Mouse (Mus musculus) midbrain, embryonic 11.5 days (tissue): ENCODE measurements at regions not wholly inside any gene's neighbourhood (a gene's known extent, or its start where the extent isn't known, plus 50 kb on each side); places are given as distances from the start of the nearest gene placed in this dataset.

Experiments used
- ATAC-seq: fragments of 200-750 bp; cut with Nextera tagmentation; 2 replicates; pipeline ENCODE4 v1.8.0; 2017; ENCODE audit warnings: moderate TSS enrichment, moderate library complexity; ENCODE audit not compliant: low FRiP score
- DNase-seq: peaks from one replicate; pipeline ENCODE4 v3.0.0; 2015; ENCODE audit warnings: low spot score; ENCODE audit errors: missing footprints
- H3K27ac ChIP-seq: fragments of 300-500 bp; sonication (generic); 2 replicates; pipeline ENCODE4 v1.5.1; 2014; ENCODE audit warnings: low read depth, low read length
- H3K27me3 ChIP-seq: fragments of 300-500 bp; sonication (generic); 2 replicates; pipeline ENCODE4 v1.6.1; 2014; ENCODE audit warnings: mild to moderate bottlenecking, low read length, moderate library complexity, mixed read lengths; ENCODE audit not compliant: control insufficient read depth, insufficient read depth
- H3K36me3 ChIP-seq: fragments of 300-500 bp; sonication (generic); 2 replicates; pipeline ENCODE4 v1.6.1; 2014; ENCODE audit warnings: mild to moderate bottlenecking, low read length, moderate library complexity, mixed read lengths; ENCODE audit not compliant: control insufficient read depth, insufficient read depth
- H3K4me1 ChIP-seq: fragments of 300-500 bp; sonication (generic); 2 replicates; pipeline ENCODE4 v1.6.1; 2014; ENCODE audit warnings: low read length; ENCODE audit not compliant: control insufficient read depth, insufficient read depth
- H3K4me2 ChIP-seq: fragments of 300-500 bp; sonication (generic); 2 replicates; pipeline ENCODE4 v1.6.1; 2014; ENCODE audit warnings: mild to moderate bottlenecking, moderate library complexity
- H3K4me3 ChIP-seq: fragments of 300-500 bp; sonication (generic); 2 replicates; pipeline ENCODE4 v1.5.1; 2014; ENCODE audit warnings: low read depth, low read length
- H3K9ac ChIP-seq: fragments of 300-500 bp; sonication (generic); 2 replicates; pipeline ENCODE4 v1.6.1; 2014; ENCODE audit warnings: low read length
- H3K9me3 ChIP-seq: fragments of 300-500 bp; sonication (generic); 2 replicates; pipeline ENCODE4 v1.6.1; 2016; ENCODE audit warnings: low read length; ENCODE audit not compliant: control insufficient read depth
- WGBS: fragments of 180-500 bp; shearing (Covaris S2); extraction: QIAGEN DNeasy Blood & Tissue Kit; methylation state at CpG from one replicate; pipeline ENCODE4 v1.1.7; 2014; 5-methylcytosine and 5-hydroxymethylcytosine counted together

GRCm38 (mm10) chr2:123103530-123103929, 338.5 kb downstream of the Sqor start:
- Histone ChIP-seq H3K4me1 (no peaks in the 10 kb centered on the region), H3K36me3 (no peaks in the 10 kb centered on the region), H3K27ac (no peak overlapping the region), H3K9me3 (no peaks in the 10 kb centered on the region), H3K4me2 (no peak overlapping the region), H3K9ac (no peak overlapping the region), H3K4me3 (no peak overlapping the region), H3K27me3 (no peaks in the 10 kb centered on the region)
- DNase-seq: peak; percentile 75
- 79% methylated on average over 4 of the region's 4 CpGs for WGBS
- ATAC-seq: no peak

- 76% methylated on average over 2 of the region's 2 CpGs for WGBS
- no peaks in the 10 kb centered on the region for H3K27me3 ChIP-seq
- DNase-seq: peak; percentile 62
Measured at GRCm38 (mm10) chr2:123131496-123131895, 366.5 kb downstream of the Sqor start.

GRCm38 (mm10) chr2:123153170-123153569, 388.1 kb downstream of the Sqor start:
- no peak overlapping the region for H3K4me2 ChIP-seq
- no peaks in the 10 kb centered on the region for H3K36me3 ChIP-seq
- H3K4me1 ChIP-seq: no peaks in the 10 kb centered on the region
- H3K9me3 ChIP-seq: no peaks in the 10 kb centered on the region
- H3K27me3 ChIP-seq: no peaks in the 10 kb centered on the region
- no peak for ATAC-seq
- no peak overlapping the region for H3K9ac ChIP-seq
- no peak for DNase-seq
- no peak overlapping the region for H3K27ac ChIP-seq
- no peak overlapping the region for H3K4me3 ChIP-seq

More at GRCm38 (mm10) chr2:123131496-123131895, 366.5 kb downstream of the Sqor start:
- Histone ChIP-seq H3K9ac (no peak overlapping the region), H3K4me3 (no peak overlapping the region), H3K9me3 (no peaks in the 10 kb centered on the region), H3K36me3 (no peaks in the 10 kb centered on the region), H3K27ac (no peak overlapping the region), H3K4me2 (no peak overlapping the region), H3K4me1 (no peaks in the 10 kb centered on the region)
- no peak for ATAC-seq

- DNase-seq (no peak), ATAC-seq (no peak)
- H3K4me1 ChIP-seq: no peaks in the 10 kb centered on the region
- no peak overlapping the region for H3K4me2 ChIP-seq
- H3K9ac ChIP-seq: no peak overlapping the region
- no peak overlapping the region for H3K4me3 ChIP-seq
- H3K27me3 ChIP-seq: no peaks in the 10 kb centered on the region
- no peaks in the 10 kb centered on the region for H3K9me3 ChIP-seq
- H3K36me3 ChIP-seq: no peaks in the 10 kb centered on the region
- no peak overlapping the region for H3K27ac ChIP-seq
Measured at GRCm38 (mm10) chr2:123165384-123165783, 400.3 kb downstream of the Sqor start.

- Histone ChIP-seq H3K4me3 (no peak overlapping the region), H3K27me3 (no peaks in the 10 kb centered on the region), H3K27ac (no peak overlapping the region), H3K36me3 (no peaks in the 10 kb centered on the region), H3K9me3 (no peaks in the 10 kb centered on the region), H3K4me2 (no peak overlapping the region), H3K9ac (no peak overlapping the region), H3K4me1 (no peaks in the 10 kb centered on the region)
- 89% methylated on average over 1 of the region's 1 CpGs for WGBS
- no peak for ATAC-seq
- no peak for DNase-seq
Measured at GRCm38 (mm10) chr2:123170611-123171010, 405.6 kb downstream of the Sqor start.

GRCm38 (mm10) chr2:123182208-123182607, 417.2 kb downstream of the Sqor start:
- DNase-seq: no peak
- H3K27ac ChIP-seq: no peak overlapping the region
- no peak overlapping the region for H3K4me3 ChIP-seq
- no peaks in the 10 kb centered on the region for H3K4me1 ChIP-seq
- no peaks in the 10 kb centered on the region for H3K27me3 ChIP-seq
- H3K4me2 ChIP-seq: no peak overlapping the region
- H3K9me3 ChIP-seq: no peaks in the 10 kb centered on the region
- no peaks in the 10 kb centered on the region for H3K36me3 ChIP-seq
- no peak for ATAC-seq
- no peak overlapping the region for H3K9ac ChIP-seq

- peak; percentile 70; the same call in 1 of the 2 replicates for ATAC-seq
- H3K9me3 ChIP-seq: no peaks in the 10 kb centered on the region
- no peak for DNase-seq
- H3K27ac ChIP-seq: no peak overlapping the region
- H3K4me3 ChIP-seq: no peak overlapping the region
- H3K36me3 ChIP-seq: no peaks in the 10 kb centered on the region
- no peak overlapping the region for H3K9ac ChIP-seq
- H3K4me2 ChIP-seq: no peak overlapping the region
- no peaks in the 10 kb centered on the region for H3K27me3 ChIP-seq
- 67% methylated on average over 3 of the region's 3 CpGs for WGBS
- H3K4me1 ChIP-seq: no peaks in the 10 kb centered on the region
Measured at GRCm38 (mm10) chr2:123190795-123191582, 426.0 kb downstream of the Sqor start.

- no peak overlapping the region for H3K9ac ChIP-seq
- H3K36me3 ChIP-seq: no peaks in the 10 kb centered on the region
- 26% methylated on average over 1 of the region's 1 CpGs for WGBS
- ATAC-seq: no peak
- no peaks in the 10 kb centered on the region for H3K9me3 ChIP-seq
- H3K4me1 ChIP-seq: no peaks in the 10 kb centered on the region
- DNase-seq: no peak
- no peak overlapping the region for H3K27ac ChIP-seq
- H3K4me3 ChIP-seq: no peak overlapping the region
- no peak overlapping the region for H3K4me2 ChIP-seq
- H3K27me3 ChIP-seq: no peaks in the 10 kb centered on the region
Measured at GRCm38 (mm10) chr2:123194533-123194932, 429.5 kb downstream of the Sqor start.
